Mouse (Mus musculus): ENCODE data around the gene Cd276.
"Not testable (repeated sequence)": the region's sequence is repeated elsewhere in the genome, so short reads cannot be mapped to it uniquely, and the experiment has no call there.

Gene Cd276

GRCm38 (mm10) chr9:58554908-58555684 is at the start of gene Cd276:
TSS of gene Cd276 (minus strand) at chr9:58555437.
- DNase-seq (ENCODE audit: low read depth) = no peak

- no peak for DNase-seq (ENCODE audit: low read depth)
Observed at GRCm38 (mm10) chr9:58595313-58595712, 40.1 kb upstream of the Cd276 start.

GRCm38 (mm10) chr9:58588657-58589056 is 33.4 kb upstream of the Cd276 start:
- no peak for DNase-seq (ENCODE audit: low read depth)

GRCm38 (mm10) chr9:58584323-58584722 is 29.1 kb upstream of the Cd276 start:
- no peak for DNase-seq (ENCODE audit: low read depth)

GRCm38 (mm10) chr9:58583267-58583641 is 28.0 kb upstream of the Cd276 start:
- DNase-seq (ENCODE audit: low read depth) = no peak

GRCm38 (mm10) chr9:58582581-58583266 is 27.5 kb upstream of the Cd276 start:
- DNase-seq (ENCODE audit: low read depth) = no peak

GRCm38 (mm10) chr9:58581958-58582540 is 26.8 kb upstream of the Cd276 start, which contains the start of gene Nptn:
TSS of gene Nptn (plus strand) at chr9:58582240.
- peak; percentile 93 for DNase-seq (ENCODE audit: low read depth)

- DNase-seq (ENCODE audit: low read depth) = no peak
Observed at GRCm38 (mm10) chr9:58581283-58581930, 26.2 kb upstream of the Cd276 start.

- not testable (repeated sequence) for DNase-seq (ENCODE audit: low read depth)
Observed at GRCm38 (mm10) chr9:58580453-58581195, 25.4 kb upstream of the Cd276 start.

- DNase-seq (ENCODE audit: low read depth) = peak; percentile 71
Observed at GRCm38 (mm10) chr9:58578669-58579068, 23.4 kb upstream of the Cd276 start.

GRCm38 (mm10) chr9:58571001-58571400 is 15.8 kb upstream of the Cd276 start:
- DNase-seq (ENCODE audit: low read depth) = no peak

- peak; percentile 57 for DNase-seq (ENCODE audit: low read depth)
Observed at GRCm38 (mm10) chr9:58567682-58568081, 12.4 kb upstream of the Cd276 start.

GRCm38 (mm10) chr9:58565945-58566344 is 10.7 kb upstream of the Cd276 start:
- not testable (repeated sequence) for DNase-seq (ENCODE audit: low read depth)

- DNase-seq (ENCODE audit: low read depth) = no peak
Observed at GRCm38 (mm10) chr9:58560211-58560610, 5.0 kb upstream of the Cd276 start.

- no peak for DNase-seq (ENCODE audit: low read depth)
Observed at GRCm38 (mm10) chr9:58557457-58558455, 2.5 kb upstream of the Cd276 start.

GRCm38 (mm10) chr9:58556627-58557026 is 1.4 kb upstream of the Cd276 start:
- no peak for DNase-seq (ENCODE audit: low read depth)

- no peak for DNase-seq (ENCODE audit: low read depth)
Observed at GRCm38 (mm10) chr9:58555685-58556414, 613 bp upstream of the Cd276 start.

GRCm38 (mm10) chr9:58554056-58554907 is 955 bp downstream of the Cd276 start:
- no peak for DNase-seq (ENCODE audit: low read depth)

- no peak for DNase-seq (ENCODE audit: low read depth)
Observed at GRCm38 (mm10) chr9:58552083-58552482, 3.2 kb downstream of the Cd276 start.

Data from c-Kit-positive CD71-positive TER-119-negative erythroid progenitor cells, embryonic 14.5 days (primary cell).